11 mouse cellular contexts compared by ENCODE assay signal in the genomic region with DNA sequence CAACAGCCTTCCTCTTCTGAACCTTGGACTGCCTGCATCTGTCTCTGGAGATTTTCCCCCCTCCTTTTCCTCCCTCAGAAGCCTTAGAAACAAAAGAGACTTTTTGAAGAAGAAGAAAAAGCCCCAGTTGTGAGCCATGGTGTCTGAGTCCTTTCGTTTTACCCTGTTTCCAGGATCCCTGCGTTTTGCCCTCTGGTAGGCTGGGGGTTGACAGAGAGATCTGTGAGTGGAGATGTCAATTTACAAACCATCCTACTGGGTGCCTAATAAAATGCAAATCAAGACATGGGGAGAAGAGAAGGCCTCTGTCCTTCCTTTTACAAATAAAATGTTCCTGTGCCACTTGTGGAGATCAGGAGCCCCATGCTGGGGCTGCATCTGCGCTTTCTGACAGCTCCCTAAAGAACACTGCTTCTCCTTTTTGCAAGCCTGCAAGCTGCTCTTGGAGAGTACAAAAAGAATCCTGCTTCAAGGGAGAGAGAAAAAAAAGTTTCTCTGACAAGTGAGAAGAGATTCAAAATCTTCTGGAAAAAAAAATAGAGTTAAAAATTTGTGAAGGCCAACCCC.
DNase-seq lines count a peak whose midpoint lies in the region; ATAC-seq and TF ChIP-seq lines count a peak whose summit lies in the region.
"Had no signal": no experiment of that assay in that cellular context is flagged by ENCODE, and none has a peak within 500 bp of the region (broad histone marks: within the 10 kb centered on the region; RNA-seq: fewer than 3 reads in every experiment).

No protein-coding gene starts in this region.

- intact Hi-C loops in gastrocnemius, adult 2 months (cut with DNase I), result no loop called here

- TF ChIP-seq CTCF in midbrain, postnatal 0 days (IDR thresholded peaks at IDR 0.05), result no peak
- TF ChIP-seq CTCF in gastrocnemius, adult 2 months (IDR thresholded peaks at IDR 0.05), result no peak

- peaks cover 22% of the 10 kb centered on the region for H3K4me1 ChIP-seq in hindbrain, embryonic 10.5 days (replicated peaks)
- H3K4me1 ChIP-seq in midbrain, postnatal 0 days (ENCODE audit: insufficient read depth, low read length), result peaks cover 11% of the 10 kb centered on the region; the same call in 1 of the 2 replicates
- H3K4me1 ChIP-seq: megakaryocyte, embryonic 14.5 days had no signal

- H3K27me3 ChIP-seq in hindbrain, embryonic 10.5 days (ENCODE audit: insufficient read depth, poor library complexity, severe bottlenecking), result no peaks in the 10 kb centered on the region
- no peaks in the 10 kb centered on the region for H3K27me3 ChIP-seq in midbrain, postnatal 0 days (ENCODE audit: insufficient read depth, low read length)
- H3K27me3 ChIP-seq: megakaryocyte, embryonic 14.5 days had no signal

- peak overlapping the region; percentile 57 for H3K27ac ChIP-seq in hindbrain, embryonic 10.5 days
- H3K27ac ChIP-seq in midbrain, postnatal 0 days (ENCODE audit: low read depth, low read length), result no peak overlapping the region
- no peak overlapping the region for H3K27ac ChIP-seq in gastrocnemius, adult 2 months
- H3K27ac ChIP-seq: left cerebral cortex, adult 2 months had no signal

- no peak overlapping the region for H3K4me3 ChIP-seq in hindbrain, embryonic 10.5 days
- H3K4me3 ChIP-seq in midbrain, postnatal 0 days (ENCODE audit: low read depth, low read length), result no peak overlapping the region
- H3K4me3 ChIP-seq in gastrocnemius, adult 2 months, result no peak overlapping the region
- H3K4me3 ChIP-seq: left cerebral cortex, adult 2 months; megakaryocyte, embryonic 14.5 days had no signal

- ATAC-seq in midbrain, postnatal 0 days (ENCODE audit: low FRiP score), result no peak
- no peak for ATAC-seq in megakaryocyte-erythroid progenitor cell, adult 5-6 weeks (replicated peaks; ENCODE audit: low FRiP score, low TSS enrichment, poor library complexity, severe bottlenecking)
- ATAC-seq: inflammation-experienced regulatory T-cells, adult 6 months had no signal

- no peak overlapping the region for H3K4me2 ChIP-seq in midbrain, postnatal 0 days (ENCODE audit: low read depth, low read length, poor library complexity, severe bottlenecking)

- H3K9me3 ChIP-seq in hindbrain, embryonic 10.5 days, result no peaks in the 10 kb centered on the region
- no peaks in the 10 kb centered on the region for H3K9me3 ChIP-seq in midbrain, postnatal 0 days (ENCODE audit: low read length)
- H3K9me3 ChIP-seq: megakaryocyte, embryonic 14.5 days had no signal

- peak; percentile 38 for DNase-seq in layer of hippocampus, adult 9-11 months
- DNase-seq in layer of hippocampus, postnatal 10 days (ENCODE audit: low spot score in 2 of 2), result no peak
- peak; percentile 3 for DNase-seq in embryo, embryonic 10 days (ENCODE audit: low spot score)
- peak; percentile 18 for DNase-seq in hindbrain, embryonic 10.5 days (ENCODE audit: low spot score)
- peak; percentile 60 for DNase-seq in midbrain, postnatal 0 days (ENCODE audit: low spot score)
- no peak for DNase-seq in gastrocnemius, adult 2 months
- DNase-seq in heart, adult 18-20 months, result no peak

- WGBS in hindbrain, embryonic 10.5 days, result 3% methylated on average over 3 of the region's 3 CpGs
- WGBS in midbrain, postnatal 0 days, result 7% methylated on average over 3 of the region's 3 CpGs

- H3K9ac ChIP-seq in midbrain, postnatal 0 days (replicated peaks; ENCODE audit: low read length, poor library complexity, severe bottlenecking), result no peak overlapping the region

- no peaks in the 10 kb centered on the region for H3K36me3 ChIP-seq in hindbrain, embryonic 10.5 days
- H3K36me3 ChIP-seq in midbrain, postnatal 0 days (ENCODE audit: insufficient read depth, low read length), result no peaks in the 10 kb centered on the region

Comparison
In these comparisons a context has a peak if more than half of its experiments do, and no peak if none do; other contexts are left out.
1. DNase-seq: peak in layer of hippocampus, adult 9-11 months (single experiment), embryo, embryonic 10 days (single experiment), hindbrain, embryonic 10.5 days (single experiment) and midbrain, postnatal 0 days (single experiment); none in layer of hippocampus, postnatal 10 days (0 of 2), gastrocnemius, adult 2 months (single experiment) and heart, adult 18-20 months (0 of 2).